Mouse (Mus musculus): ENCODE measurements at regions not wholly inside any gene's neighbourhood (a gene's known extent, or its start where the extent isn't known, plus 50 kb on each side); places are given as distances from the start of the nearest gene placed in this dataset.

- no peak for TF ChIP-seq CTCF (IDR thresholded peaks at IDR 0.05; ENCODE audit: extremely low read depth, insufficient read depth, insufficient read length, insufficient replicate concordance)
- no peak for TF ChIP-seq POLR2A (IDR thresholded peaks at IDR 0.05; ENCODE audit: low read depth, low read length)
These were observed 89.7 kb upstream of the Wnt4 start for GRCm38 (mm10) chr4:137187592-137187991.

All from spleen, adult 2 months (tissue).